Mouse (Mus musculus): ENCODE data around the gene Ergic3.

GRCm38 (mm10) chr2:156039390-156039789, 31.5 kb downstream of the Ergic3 start:
- TF ChIP-seq GATA1 (IDR thresholded peaks at IDR 0.05; ENCODE audit: low read length) (no peak), TAL1 (IDR thresholded peaks at IDR 0.05; ENCODE audit: low read length) (no peak)
